Comparison of ENCODE assay signal across 8 mouse cellular contexts in the genomic region with DNA sequence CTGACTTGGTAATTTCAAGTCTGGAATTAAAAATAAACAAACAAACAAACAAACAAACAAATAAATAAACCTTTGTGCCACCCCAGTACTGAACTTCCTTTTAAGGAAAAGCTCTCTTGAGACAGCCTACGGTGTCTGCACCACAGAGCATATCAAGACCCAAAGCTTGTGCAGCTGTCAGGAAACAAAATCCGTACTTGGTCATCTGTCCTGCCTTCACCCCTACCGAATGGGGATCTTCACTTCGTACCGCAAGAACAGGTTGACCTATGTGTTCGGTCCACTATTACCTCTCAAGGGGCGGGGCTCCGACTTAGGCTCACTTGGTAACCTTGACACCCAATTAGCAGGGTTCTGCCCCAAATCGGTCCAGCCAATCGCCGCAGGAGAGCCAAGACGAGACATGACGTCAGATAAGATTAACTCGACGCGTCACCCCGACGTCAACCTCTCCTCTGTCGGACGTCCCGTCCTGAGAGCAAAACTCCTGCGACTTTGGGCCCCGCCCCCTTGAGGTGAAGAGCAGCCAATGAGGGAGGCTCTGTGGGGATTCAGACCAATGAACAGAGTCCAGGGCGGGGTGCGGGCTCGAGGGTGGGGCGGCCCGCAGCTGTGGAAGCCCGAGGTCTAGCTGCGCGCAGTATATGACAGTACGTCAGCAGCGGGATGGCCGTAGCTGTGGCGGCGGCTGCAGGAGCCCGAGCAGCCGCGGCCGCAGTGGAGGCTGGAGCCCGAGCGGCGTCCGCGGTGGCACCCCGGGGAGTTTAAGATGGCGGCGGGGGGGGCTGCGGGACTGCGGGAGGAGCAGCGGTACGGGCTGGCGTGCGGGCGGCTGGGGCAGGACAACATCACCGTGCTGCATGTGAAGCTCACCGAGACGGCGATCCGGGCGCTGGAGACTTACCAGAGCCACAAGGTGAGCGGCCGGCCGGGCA. TPM values are rescaled to one million over a fixed set of nuclear protein-coding genes. Genes with fewer than 3 reads are reported as not detected.
DNase-seq lines count a peak whose midpoint lies in the region; ATAC-seq and TF ChIP-seq lines count a peak whose summit lies in the region.

No protein-coding gene starts in this region.

- intact Hi-C loops in heart, postnatal 14 days (cut with DNase I), result loop anchor here (1.0 to 5.0 kb wide), 4 partner anchors 45 to 480 kb away; partner anchors contain the start of gene Rfesd

- peak overlapping the region; percentile 93 for H3K9ac ChIP-seq in ES-Bruce4 (ENCODE audit: low read depth, poor library complexity, severe bottlenecking)
- peak overlapping the region; percentile 65 for H3K9ac ChIP-seq in forebrain, embryonic 14.5 days (ENCODE audit: low read length)

- H3K4me2 ChIP-seq in forebrain, embryonic 14.5 days (ENCODE audit: low read length), result peak overlapping the region; percentile 85

- TF ChIP-seq POLR2A in ES-Bruce4 (IDR thresholded peaks at IDR 0.05; ENCODE audit: insufficient read depth, low read length), result peak; percentile 39

- H3K27me3 ChIP-seq in ES-Bruce4 (ENCODE audit: control insufficient read depth, insufficient read depth, low read length, poor library complexity, severe bottlenecking), result no peaks in the 10 kb centered on the region
- no peaks in the 10 kb centered on the region for H3K27me3 ChIP-seq in forebrain, embryonic 14.5 days (replicated peaks; ENCODE audit: control insufficient read depth, insufficient read depth, low read length)

- no peak for TF ChIP-seq EP300 in ES-Bruce4 (IDR thresholded peaks at IDR 0.05; ENCODE audit: insufficient read depth, low read depth, low read length)

- DNase-seq in cerebellum, adult 11 months, result peak; percentile 57
- peak; percentile 90 for DNase-seq in forebrain, embryonic 14.5 days (ENCODE audit: low spot score)
- peak; percentile 92 to 94 for DNase-seq in heart, postnatal 14 days
- peak; percentile 92 for DNase-seq in layer of hippocampus, adult 11-12 months (ENCODE audit: low spot score)
- DNase-seq in lung, adult 18-20 months, result peak; percentile 96 to 98
- peak; percentile 73 to 80 for DNase-seq in thymus, adult 18-20 months

- WGBS in forebrain, embryonic 14.5 days, result 9% methylated on average over 62 of the region's 64 CpGs

- H3K9me3 ChIP-seq in ES-Bruce4 (replicated peaks; ENCODE audit: control insufficient read depth, insufficient read depth, low read length, poor library complexity, severe bottlenecking), result no peaks in the 10 kb centered on the region
- H3K9me3 ChIP-seq in forebrain, embryonic 14.5 days (replicated peaks; ENCODE audit: control insufficient read depth, low read length), result no peaks in the 10 kb centered on the region

- peak; percentile 100 for ATAC-seq in forebrain, embryonic 14.5 days
- peak; percentile 90 for ATAC-seq in neutrophil, adult 5-6 weeks (ENCODE audit: extremely low read depth, insufficient number of reproducible peaks, low FRiP score, poor library complexity, severe bottlenecking)

- no peaks in the 10 kb centered on the region for H3K36me3 ChIP-seq in ES-Bruce4 (ENCODE audit: control insufficient read depth, insufficient read depth, low read length, poor library complexity, severe bottlenecking)
- no peaks in the 10 kb centered on the region for H3K36me3 ChIP-seq in forebrain, embryonic 14.5 days (ENCODE audit: control insufficient read depth, insufficient read depth, low read length)

- H3K4me3 ChIP-seq in ES-Bruce4 (ENCODE audit: low read depth, low read length), result peak overlapping the region; percentile 94
- peak overlapping the region; percentile 64 for H3K4me3 ChIP-seq in forebrain, embryonic 14.5 days (ENCODE audit: low read depth, low read length)

- peaks cover 3% of the 10 kb centered on the region for H3K4me1 ChIP-seq in ES-Bruce4 (ENCODE audit: control insufficient read depth, insufficient read depth, low read length)
- H3K4me1 ChIP-seq in forebrain, embryonic 14.5 days (ENCODE audit: control insufficient read depth, insufficient read depth, low read length), result no peaks in the 10 kb centered on the region

- TF ChIP-seq CTCF in ES-Bruce4 (IDR thresholded peaks at IDR 0.05; ENCODE audit: low read depth, low read length), result no peak

- H3K27ac ChIP-seq in ES-Bruce4 (ENCODE audit: insufficient read depth, low read length), result no peak overlapping the region
- H3K27ac ChIP-seq in forebrain, embryonic 14.5 days (ENCODE audit: low read depth, low read length), result no peak overlapping the region

RNA-seq across cellular contexts. Expression of gene Ell2, which starts 0.6 kb away (rescaled TPM):
- polyA plus RNA-seq in ES-Bruce4 (2011; ENCODE audit: insufficient read depth, insufficient read length, low read depth, missing spikeins), result 41.0 and 41.5 TPM in 2 replicates
- polyA plus RNA-seq in forebrain, embryonic 14.5 days (2014; fragmentation: Nextera tagmentation; extraction: Ambion mirVana), result 0.79 and 0.90 TPM in 2 replicates
- total RNA-seq in heart, postnatal 14 days (2021), result 10 to 100 TPM; 20.4 to 22.8 TPM
- 34.9 and 37.3 TPM in 2 replicates for total RNA-seq in neutrophil, adult 5-6 weeks (2017)
